Mouse (Mus musculus) lung, postnatal 0 days (tissue): ENCODE measurements around the gene Zfp462. TPM values are rescaled to one million over a fixed set of nuclear protein-coding genes. Genes with fewer than 3 reads are reported as not detected.
A peak's percentile ranks its signal among the peaks of the same experiment; 100 is the strongest.

Source experiments
- ATAC-seq: fragments of 200-750 bp; cut with Nextera tagmentation; 2 replicates; pipeline ENCODE4 v1.8.0; 2017; ENCODE audit warnings: moderate library complexity
- DNase-seq: peaks from one replicate; pipeline ENCODE4 v3.0.0-alpha.2; 2016; ENCODE audit warnings: low spot score
- H3K27ac ChIP-seq: fragments of 300-500 bp; sonication (generic); 2 replicates; pipeline ENCODE4 v1.5.1; 2014; ENCODE audit warnings: antibody characterized with exemption, mild to moderate bottlenecking, low read length, mixed read lengths
- H3K27me3 ChIP-seq: fragments of 300-500 bp; sonication (generic); replicated peaks from 2 replicates; pipeline ENCODE4 v1.6.1; 2014; ENCODE audit warnings: low read length, mixed read lengths; ENCODE audit not compliant: insufficient read depth
- H3K36me3 ChIP-seq: fragments of 300-500 bp; sonication (generic); 2 replicates; pipeline ENCODE4 v1.6.1; 2014; ENCODE audit warnings: low read length, mixed read lengths; ENCODE audit not compliant: insufficient read depth
- H3K4me1 ChIP-seq: fragments of 300-500 bp; sonication (generic); 2 replicates; pipeline ENCODE4 v1.6.1; 2014; ENCODE audit warnings: antibody characterized with exemption, low read depth, low read length, mixed read lengths; ENCODE audit not compliant: insufficient read depth
- H3K4me2 ChIP-seq: fragments of 300-500 bp; sonication (generic); replicated peaks from 2 replicates; pipeline ENCODE4 v1.6.1; 2014; ENCODE audit warnings: low read depth, mild to moderate bottlenecking, low read length, moderate library complexity, mixed read lengths
- H3K4me3 ChIP-seq: fragments of 300-500 bp; sonication (generic); 2 replicates; pipeline ENCODE4 v1.5.1; 2014; ENCODE audit warnings: low read depth, low read length
- H3K9ac ChIP-seq: fragments of 300-500 bp; sonication (generic); replicated peaks from 2 replicates; pipeline ENCODE4 v1.6.1; 2014; ENCODE audit warnings: low read depth, mild to moderate bottlenecking
- H3K9me3 ChIP-seq: fragments of 300-500 bp; sonication (generic); 2 replicates; pipeline ENCODE4 v1.6.1; 2016; ENCODE audit warnings: low read length, mixed read lengths
- CTCF ChIP-seq: IDR thresholded peaks from 2 replicates; pipeline ENCODE4 v1.5.1; 2016; ENCODE audit warnings: antibody characterized with exemption, mild to moderate bottlenecking
- EP300 ChIP-seq: IDR thresholded peaks from 2 replicates; pipeline ENCODE4 v1.6.1; 2016; ENCODE audit warnings: antibody characterized with exemption, mild to moderate bottlenecking, control low read depth
- WGBS: fragments of 180-500 bp; shearing (Covaris S2); extraction: QIAGEN DNeasy Blood & Tissue Kit; methylation state at CpG from one replicate; pipeline ENCODE4 v1.1.7; 2014; 5-methylcytosine and 5-hydroxymethylcytosine counted together
- polyA plus RNA-seq: library from polyadenylated mRNA; unstranded; fragments of >200 nt; fragmentation: Nextera tagmentation; extraction: Ambion mirVana; gene quantifications from 2 replicates; pipeline ENCODE4 v1.2.1, GENCODE M21; 2015

Gene Zfp462
- polyA plus RNA-seq, 1 experiment from 2014 or later, result 1.5 TPM

DNA sequence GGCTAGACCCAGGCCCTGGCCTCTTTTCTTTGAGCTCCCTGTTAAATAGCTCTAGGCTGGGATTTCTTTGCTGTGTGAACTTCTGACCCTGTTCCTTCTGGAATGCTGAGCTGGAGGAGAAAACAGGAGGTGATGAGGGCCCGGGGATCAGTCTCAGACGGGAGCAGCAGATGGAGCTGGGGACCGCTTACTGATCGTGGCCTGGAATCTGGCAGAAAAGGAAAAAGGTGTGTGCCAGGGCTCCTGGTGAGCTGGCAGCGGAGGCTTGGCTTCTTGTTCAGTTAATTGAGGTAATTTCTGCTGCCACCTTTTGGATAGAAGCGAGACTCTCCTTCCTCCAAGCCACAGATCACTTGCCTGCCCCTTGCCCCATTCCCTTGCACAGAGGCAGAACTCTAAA lies 177.1 kb downstream of the Zfp462 start:
- no peak for ATAC-seq
- H3K4me1 ChIP-seq, result peaks cover 3% of the 10 kb centered on the region; the same call in 1 of the 2 replicates
- H3K9ac ChIP-seq, result no peak overlapping the region
- no peak overlapping the region for H3K27ac ChIP-seq
- no peaks in the 10 kb centered on the region for H3K9me3 ChIP-seq
- H3K4me2 ChIP-seq, result no peak overlapping the region
- 54% methylated on average over 6 of the region's 6 CpGs for WGBS
- no peak overlapping the region for H3K4me3 ChIP-seq
- TF ChIP-seq EP300 (no peak), CTCF (no peak)
- DNase-seq, result no peak
- no peaks in the 10 kb centered on the region for H3K27me3 ChIP-seq
- H3K36me3 ChIP-seq, result no peaks in the 10 kb centered on the region

DNA sequence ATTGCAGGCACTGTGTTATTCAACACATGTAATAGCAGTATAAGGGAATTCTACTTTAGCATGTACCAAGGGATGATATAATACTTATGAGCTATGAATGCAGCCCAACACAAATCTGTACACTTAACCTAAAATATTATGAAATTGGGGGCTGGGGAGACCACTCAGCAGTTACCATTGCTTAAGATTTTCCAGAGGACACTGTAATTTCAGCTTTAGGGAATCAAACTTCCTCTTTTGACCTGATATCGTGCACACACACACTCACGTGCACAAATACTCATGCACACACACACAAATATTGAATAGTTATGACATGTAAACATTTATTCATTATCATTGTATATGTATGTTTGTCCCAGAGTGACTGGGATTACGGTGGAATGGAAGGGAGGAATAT lies 179.3 kb downstream of the Zfp462 start:
- 83% methylated on average over 3 of the region's 3 CpGs for WGBS
- no peak for DNase-seq
- Histone ChIP-seq H3K9ac (no peak overlapping the region), H3K4me1 (peaks cover 3% of the 10 kb centered on the region; the same call in 1 of the 2 replicates), H3K9me3 (no peaks in the 10 kb centered on the region), H3K4me2 (no peak overlapping the region), H3K27ac (no peak overlapping the region), H3K27me3 (no peaks in the 10 kb centered on the region), H3K4me3 (no peak overlapping the region), H3K36me3 (no peaks in the 10 kb centered on the region)
- TF ChIP-seq CTCF (no peak), EP300 (no peak)
- ATAC-seq, result no peak

DNA sequence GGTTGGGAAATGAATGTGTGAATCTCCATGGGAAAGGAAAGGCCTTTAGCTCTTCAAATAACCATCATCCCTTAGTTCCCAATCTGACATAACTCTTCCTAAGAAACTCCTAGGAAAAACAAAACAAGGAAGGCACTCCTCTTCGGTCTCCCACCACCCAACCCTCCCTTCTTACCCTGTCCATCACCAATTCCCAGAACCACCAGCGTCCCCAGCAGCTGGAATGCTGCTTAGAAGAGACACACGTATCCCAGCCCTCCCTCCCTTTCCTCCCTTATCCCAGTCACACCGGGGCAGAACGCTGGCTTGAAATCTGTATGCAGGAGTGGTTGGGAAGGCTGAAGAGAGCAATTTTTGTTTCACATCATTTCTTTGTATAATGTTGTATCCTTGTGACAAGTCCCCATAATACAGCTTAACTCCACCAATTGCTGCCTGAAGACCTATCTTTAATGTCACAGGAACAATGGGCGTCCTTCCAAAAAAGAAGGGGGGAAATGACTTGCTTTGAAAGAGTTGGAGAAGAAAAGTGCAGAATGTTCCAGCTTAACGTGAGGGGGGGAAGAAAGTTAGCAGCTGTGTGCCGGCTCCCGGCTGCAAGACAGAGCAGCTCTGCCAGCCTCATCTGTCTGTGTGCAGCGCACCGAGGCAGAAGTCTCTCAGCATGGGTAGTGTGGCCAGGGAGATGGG lies 180.3 kb downstream of the Zfp462 start:
- peak; percentile 77 for DNase-seq
- H3K27ac ChIP-seq, result no peak overlapping the region

DNA sequence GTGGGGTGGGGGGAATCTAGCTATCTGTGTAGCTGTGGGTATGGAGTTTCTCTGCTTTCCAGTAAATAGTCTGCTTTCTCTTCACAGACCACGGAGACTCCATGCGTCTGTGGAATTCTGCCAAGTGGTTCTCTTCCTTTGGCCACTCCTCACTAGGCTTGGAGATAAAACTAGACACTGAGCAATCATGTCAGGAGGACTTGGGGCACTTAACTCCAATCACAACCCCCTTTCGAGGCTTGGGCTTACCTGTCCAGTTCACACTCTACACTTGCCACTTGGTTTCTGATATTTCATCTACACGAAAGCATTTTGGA lies 180.8 kb downstream of the Zfp462 start:
- no peak for TF ChIP-seq EP300
- no peak for TF ChIP-seq CTCF
- DNase-seq (no peak), ATAC-seq (0 out of 2 replicates have a peak, but pooled peaks have one; percentile 11)
- H3K4me1 ChIP-seq, result peaks cover 3% of the 10 kb centered on the region; the same call in 1 of the 2 replicates
- no peak overlapping the region for H3K9ac ChIP-seq
- no peak overlapping the region for H3K27ac ChIP-seq
- no peaks in the 10 kb centered on the region for H3K36me3 ChIP-seq
- peak overlapping the region; percentile 35 for H3K4me2 ChIP-seq
- H3K4me3 ChIP-seq, result no peak overlapping the region
- no peaks in the 10 kb centered on the region for H3K9me3 ChIP-seq
- no peaks in the 10 kb centered on the region for H3K27me3 ChIP-seq
- 29% methylated on average over 4 of the region's 4 CpGs for WGBS

More for the DNA sequence above, 180.3 kb downstream of the Zfp462 start:
- no peak overlapping the region for H3K9ac ChIP-seq
- H3K27me3 ChIP-seq, result no peaks in the 10 kb centered on the region
- peaks cover 3% of the 10 kb centered on the region; the same call in 1 of the 2 replicates for H3K4me1 ChIP-seq
- TF ChIP-seq EP300 (peak; percentile 17; the same call in 1 of the 2 replicates), CTCF (no peak)
- whole genome bisulfite sequencing, result 34% methylated on average over 11 of the region's 11 CpGs
- H3K9me3 ChIP-seq, result no peaks in the 10 kb centered on the region
- H3K36me3 ChIP-seq, result no peaks in the 10 kb centered on the region
- no peak overlapping the region for H3K4me3 ChIP-seq
- H3K4me2 ChIP-seq, result peak overlapping the region; percentile 35
- peak; percentile 71 for ATAC-seq

DNA sequence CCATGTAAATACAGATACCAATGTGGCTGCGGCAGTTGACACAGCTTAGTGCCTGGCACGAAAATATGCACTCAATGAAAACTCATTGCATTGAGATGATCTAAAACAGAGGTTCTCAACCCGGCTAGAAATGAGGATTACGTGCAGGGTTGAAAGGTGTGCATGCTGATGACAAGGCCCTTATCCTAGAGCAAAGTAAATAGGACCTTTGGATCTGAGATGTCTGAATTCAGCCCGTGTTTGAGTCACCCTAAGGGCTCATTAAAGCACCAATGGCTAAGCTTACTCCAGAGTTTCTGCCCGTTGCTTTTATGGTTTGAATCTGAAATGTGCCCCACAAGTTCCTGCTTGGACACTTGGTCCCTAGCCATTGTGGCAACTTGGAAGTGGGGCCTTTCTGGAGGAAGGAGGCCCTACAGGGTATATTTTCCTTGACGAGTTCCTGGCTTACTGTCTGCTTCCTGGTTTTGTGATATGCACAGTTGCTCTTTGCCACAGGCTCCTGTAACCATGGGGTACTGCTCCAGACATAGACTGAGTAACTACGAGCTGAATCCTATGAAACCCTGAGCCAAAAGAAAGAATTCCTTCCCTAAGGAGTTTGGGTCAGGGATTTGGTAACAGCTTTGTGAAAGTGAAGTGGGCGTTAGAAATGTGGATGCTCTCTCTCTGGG lies 182.5 kb downstream of the Zfp462 start:
- 81% methylated on average over 9 of the region's 9 CpGs for WGBS
- DNase-seq (no peak), ATAC-seq (no peak)
- Histone ChIP-seq H3K4me3 (no peak overlapping the region), H3K27me3 (no peaks in the 10 kb centered on the region), H3K36me3 (no peaks in the 10 kb centered on the region), H3K9ac (no peak overlapping the region), H3K4me1 (peaks cover 3% of the 10 kb centered on the region; the same call in 1 of the 2 replicates), H3K4me2 (no peak overlapping the region), H3K9me3 (no peaks in the 10 kb centered on the region), H3K27ac (no peak overlapping the region)
- no peak for TF ChIP-seq EP300
- TF ChIP-seq CTCF, result no peak

DNA sequence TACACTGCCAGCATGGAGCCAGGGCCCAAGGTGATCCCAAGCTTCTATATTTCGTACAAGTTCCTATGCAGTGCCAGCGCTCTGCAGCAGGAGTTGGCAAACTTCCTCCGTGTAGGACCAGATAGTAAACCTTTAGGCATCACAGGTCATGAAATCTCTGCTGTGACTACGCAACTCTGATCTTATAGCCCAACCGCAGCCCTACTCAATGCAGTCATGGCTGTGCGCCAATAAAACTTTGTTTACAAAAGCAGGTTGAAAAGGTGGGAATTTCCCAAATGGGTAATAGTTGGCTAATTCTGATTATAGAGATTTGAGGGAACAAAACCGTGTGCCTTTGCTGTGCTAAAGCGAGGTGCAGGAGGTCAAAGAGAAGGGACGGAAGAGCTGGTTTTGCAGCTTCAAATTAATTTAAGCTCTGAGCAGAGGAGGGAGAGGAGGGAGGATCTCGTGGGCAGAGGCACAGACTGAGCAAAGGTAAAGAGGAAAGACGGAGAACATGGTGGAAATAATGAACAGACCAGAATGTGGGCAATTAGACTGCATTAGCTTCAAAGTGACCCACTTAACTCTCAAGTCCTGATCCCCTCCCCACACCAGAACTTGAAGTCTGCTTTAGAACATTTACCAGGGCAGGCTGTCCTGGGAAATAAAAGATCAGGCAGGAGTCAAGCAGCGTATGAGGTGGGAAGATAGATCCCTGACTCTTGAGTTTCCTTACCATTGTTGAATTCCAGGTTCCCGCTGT lies 183.4 kb downstream of the Zfp462 start:
- no peak for ATAC-seq
- Histone ChIP-seq H3K27me3 (no peaks in the 10 kb centered on the region), H3K9me3 (no peaks in the 10 kb centered on the region), H3K4me2 (no peak overlapping the region), H3K4me3 (no peak overlapping the region), H3K4me1 (peaks cover 3% of the 10 kb centered on the region; the same call in 1 of the 2 replicates), H3K27ac (no peak overlapping the region), H3K36me3 (no peaks in the 10 kb centered on the region), H3K9ac (no peak overlapping the region)
- no peak for TF ChIP-seq CTCF
- TF ChIP-seq EP300, result no peak
- DNase-seq, result no peak
- WGBS, result 74% methylated on average over 13 of the region's 13 CpGs
